Mouse (Mus musculus): ENCODE measurements around the gene Ppp4r1.

DNA sequence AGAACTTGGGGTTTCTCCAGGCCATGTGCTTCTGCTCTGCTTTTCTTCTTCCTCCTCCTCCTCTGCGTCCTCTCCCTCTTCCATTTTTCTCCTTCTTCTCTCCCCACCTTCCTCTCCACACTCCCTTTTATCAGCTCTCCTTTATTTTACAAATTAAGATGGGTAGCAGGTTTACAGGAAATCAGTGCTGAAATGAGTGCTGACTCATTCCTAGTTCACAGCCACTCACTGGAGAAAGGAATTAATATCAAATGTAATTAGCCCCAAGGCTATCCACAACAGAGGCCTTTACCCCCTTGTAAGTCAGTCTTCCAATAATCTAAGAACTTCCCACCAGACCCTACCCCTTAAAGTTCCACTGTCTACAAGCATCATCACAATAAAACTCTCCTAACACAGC lies 6.1 kb upstream of the Ppp4r1 start:
- TF ChIP-seq FLI1 (IDR thresholded peaks at IDR 0.05; ENCODE audit: low read length) (no peak), GATA1 (IDR thresholded peaks at IDR 0.05; ENCODE audit: borderline replicate concordance, low read length) (no peak)

Measured in megakaryocyte, embryonic 14.5 days (primary cell).